Mouse (Mus musculus) kidney, adult 9 months (tissue): ENCODE data around the gene Hist1h1t.
A peak's percentile ranks its signal among the peaks of the same experiment; 100 is the strongest.

Experiments used
- DNase-seq: peaks from one replicate; pipeline ENCODE4 v3.0.0; 2022

Hist1h1t gene

GRCm38 (mm10) chr13:23738677-23739068 is 43.1 kb downstream of the Hist1h1t start, which contains the start of gene Hist1h1c:
Hist1h1c (plus strand) TSS chr13:23738808.
- peak; percentile 95 for DNase-seq

DNA sequence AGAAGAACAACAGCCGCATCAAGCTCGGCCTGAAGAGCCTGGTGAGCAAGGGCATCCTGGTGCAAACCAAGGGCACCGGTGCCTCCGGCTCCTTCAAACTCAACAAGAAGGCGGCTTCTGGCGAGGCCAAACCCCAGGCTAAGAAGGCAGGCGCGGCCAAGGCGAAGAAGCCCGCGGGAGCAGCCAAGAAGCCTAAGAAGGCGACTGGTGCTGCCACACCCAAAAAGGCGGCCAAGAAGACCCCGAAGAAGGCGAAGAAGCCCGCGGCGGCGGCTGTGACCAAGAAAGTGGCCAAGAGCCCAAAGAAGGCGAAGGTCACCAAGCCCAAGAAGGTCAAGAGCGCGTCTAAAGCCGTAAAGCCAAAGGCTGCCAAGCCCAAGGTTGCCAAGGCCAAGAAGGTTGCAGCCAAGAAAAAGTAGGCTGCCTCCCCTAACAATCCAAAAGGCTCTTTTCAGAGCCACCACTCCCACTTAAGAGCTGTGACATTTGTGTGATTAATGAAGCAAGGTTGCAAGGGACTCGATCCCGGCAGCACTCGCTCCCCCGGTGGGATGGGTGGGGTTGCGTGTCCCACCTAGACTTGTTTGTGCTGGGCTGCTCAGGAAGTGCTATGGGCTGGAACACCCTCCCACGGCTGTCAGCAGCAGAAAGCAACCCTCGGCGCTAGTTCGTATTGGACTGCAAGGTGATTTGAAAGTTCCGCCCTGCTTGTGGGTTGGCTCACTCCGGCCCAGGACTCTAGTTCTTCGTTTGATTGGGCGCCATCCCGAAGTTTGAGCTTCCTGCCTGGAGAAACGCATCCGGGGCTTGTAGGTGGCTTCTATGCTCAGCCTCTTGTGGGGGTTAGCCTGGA is 43.7 kb downstream of the Hist1h1t start:
- DNase-seq: peak; percentile 99

GRCm38 (mm10) chr13:23739922-23740252 is 44.3 kb downstream of the Hist1h1t start:
- no peak for DNase-seq

- DNase-seq: no peak
These were observed 44.7 kb downstream of the Hist1h1t start for GRCm38 (mm10) chr13:23740256-23740840.

GRCm38 (mm10) chr13:23740910-23741309 is 45.3 kb downstream of the Hist1h1t start:
- no peak for DNase-seq

GRCm38 (mm10) chr13:23742007-23742406 is 46.4 kb downstream of the Hist1h1t start:
- DNase-seq: no peak

GRCm38 (mm10) chr13:23743215-23743614 is 47.6 kb downstream of the Hist1h1t start:
- DNase-seq: no peak

DNA sequence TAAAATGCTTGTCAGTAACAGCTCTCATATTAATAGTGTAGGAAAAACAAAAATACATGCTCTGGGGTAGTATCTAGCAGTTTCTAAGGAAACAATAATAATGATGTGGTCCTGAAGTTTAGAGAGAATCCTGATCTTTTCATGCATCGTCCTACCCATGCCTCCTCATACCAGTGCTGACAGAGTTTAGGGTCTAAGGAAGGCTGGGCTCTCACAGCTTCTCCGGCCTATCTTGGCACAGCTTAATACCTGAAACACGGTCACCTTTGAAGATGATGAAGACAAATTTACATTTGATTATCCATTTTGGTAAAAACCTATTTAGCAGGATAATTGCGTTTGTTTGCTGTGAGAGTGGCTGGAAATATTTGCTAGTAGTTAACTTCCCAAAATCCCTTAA is 48.3 kb downstream of the Hist1h1t start:
- no peak for DNase-seq

DNA sequence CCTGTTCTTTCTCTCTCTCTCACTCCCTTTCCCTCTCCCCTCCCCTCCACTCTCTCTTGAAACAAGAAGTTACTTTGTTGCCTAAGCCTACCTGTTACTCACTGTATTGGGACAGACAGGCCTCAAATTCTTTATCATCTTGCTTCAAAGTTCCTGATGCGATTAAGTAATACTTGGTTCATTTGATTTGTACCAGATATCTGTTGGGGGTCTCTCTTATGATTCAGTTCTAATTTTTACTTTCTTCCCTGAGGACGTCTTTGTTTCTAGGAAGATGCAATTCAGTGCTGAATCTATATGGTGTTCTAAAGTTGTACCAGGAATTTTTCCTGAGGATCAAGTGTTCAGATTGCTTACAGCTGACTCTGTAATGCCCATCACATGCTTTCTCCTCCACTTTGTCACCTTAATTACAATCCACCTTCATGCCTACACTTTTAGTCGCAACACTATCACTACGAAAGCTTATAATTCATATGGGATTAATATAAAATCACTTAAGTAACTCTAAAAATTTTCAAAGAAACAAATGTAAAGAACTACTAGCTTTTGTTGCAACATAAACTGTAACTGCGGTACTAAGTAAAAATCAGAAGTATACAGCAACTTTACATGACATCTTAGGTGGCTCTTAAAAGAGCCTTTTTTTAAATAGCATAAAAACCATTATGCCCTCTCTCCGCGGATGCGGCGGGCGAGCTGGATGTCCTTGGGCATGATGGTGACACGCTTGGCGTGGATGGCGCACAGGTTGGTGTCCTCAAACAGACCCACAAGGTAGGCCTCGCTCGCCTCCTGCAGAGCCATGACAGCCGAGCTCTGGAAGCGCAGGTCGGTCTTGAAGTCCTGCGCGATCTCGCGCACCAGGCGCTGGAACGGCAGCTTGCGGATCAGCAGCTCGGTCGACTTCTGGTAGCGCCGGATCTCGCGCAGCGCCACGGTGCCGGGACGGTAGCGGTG is 49.1 kb downstream of the Hist1h1t start:
- no peak for DNase-seq

DNA sequence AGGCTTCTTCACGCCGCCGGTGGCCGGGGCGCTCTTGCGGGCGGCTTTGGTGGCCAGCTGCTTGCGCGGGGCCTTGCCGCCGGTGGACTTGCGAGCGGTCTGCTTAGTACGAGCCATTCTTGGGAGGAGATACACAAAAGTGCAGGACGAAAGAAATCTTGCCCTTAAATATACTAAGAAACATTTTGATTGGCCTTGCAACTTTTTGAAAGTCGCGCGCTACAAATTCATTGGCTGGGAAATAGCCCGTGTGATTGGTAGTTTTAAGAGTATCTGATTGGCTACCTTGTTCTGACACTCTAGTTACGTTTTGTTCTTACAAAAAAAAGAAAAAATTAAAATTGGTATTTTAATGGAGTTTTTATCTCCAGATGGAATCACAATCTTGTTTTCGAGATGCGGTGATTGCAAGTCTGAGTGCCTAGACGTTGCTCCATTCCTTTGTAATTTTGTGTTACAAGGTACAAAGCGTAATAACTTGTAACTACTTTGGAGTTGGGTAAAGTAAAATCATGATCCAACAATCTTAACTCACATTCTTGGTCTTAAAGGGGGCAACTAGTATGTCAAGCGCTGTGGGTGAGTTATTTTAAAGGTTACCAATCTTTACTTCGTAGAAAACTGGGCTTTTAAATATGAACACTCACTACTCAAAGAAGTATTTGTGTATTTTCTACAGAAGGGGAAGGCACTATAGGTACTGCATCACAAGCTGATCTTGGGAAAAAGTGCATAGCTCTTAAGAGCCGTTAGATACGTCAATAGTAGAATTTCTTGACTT is 50.0 kb downstream of the Hist1h1t start, which contains the start of gene Hist1h3c:
Gene Hist1h3c (minus strand): TSS at position 222 of the 781 bp plus-strand sequence.
- DNase-seq: peak; percentile 87
